Mouse (Mus musculus) urinary bladder, postnatal 14 days (tissue): ENCODE results near the gene Runx1.

Experiments used
- DNase-seq: peaks from one replicate; pipeline ENCODE4 v3.0.0; 2021; ENCODE audit warnings: low spot score

Runx1 gene

GRCm38 (mm10) chr16:92697737-92698611 is 128.0 kb downstream of the Runx1 start:
- DNase-seq: peak; percentile 46

GRCm38 (mm10) chr16:92697227-92697736 is 128.7 kb downstream of the Runx1 start:
- DNase-seq: peak; percentile 89

GRCm38 (mm10) chr16:92696411-92697015 is 129.4 kb downstream of the Runx1 start:
- peak; percentile 62 for DNase-seq

GRCm38 (mm10) chr16:92695981-92696380 is 130.0 kb downstream of the Runx1 start:
- DNase-seq: no peak

GRCm38 (mm10) chr16:92695200-92695921 is 130.6 kb downstream of the Runx1 start:
- peak; percentile 18 for DNase-seq

- DNase-seq: no peak
Observed at GRCm38 (mm10) chr16:92694496-92695106, 131.3 kb downstream of the Runx1 start.

DNA sequence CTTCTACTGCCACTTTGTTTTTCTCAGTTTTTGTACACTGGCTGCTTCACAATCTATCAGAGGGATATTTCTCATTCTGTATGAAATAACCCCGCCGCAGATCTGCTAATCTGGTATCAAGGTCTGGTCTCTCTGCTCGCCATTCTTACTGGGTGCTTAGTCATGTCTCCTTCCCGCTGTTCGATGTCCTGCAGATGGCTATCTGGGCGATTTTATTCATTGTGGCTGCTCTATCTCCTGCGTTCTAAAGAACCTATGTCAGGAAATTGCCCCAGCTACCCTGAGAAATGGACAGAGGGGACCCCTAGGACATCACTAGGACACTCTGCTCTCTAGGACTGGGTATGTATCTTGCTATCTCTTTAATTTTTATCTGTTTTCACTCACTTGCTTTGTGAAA is 135.2 kb downstream of the Runx1 start:
- DNase-seq: peak; percentile 18

DNA sequence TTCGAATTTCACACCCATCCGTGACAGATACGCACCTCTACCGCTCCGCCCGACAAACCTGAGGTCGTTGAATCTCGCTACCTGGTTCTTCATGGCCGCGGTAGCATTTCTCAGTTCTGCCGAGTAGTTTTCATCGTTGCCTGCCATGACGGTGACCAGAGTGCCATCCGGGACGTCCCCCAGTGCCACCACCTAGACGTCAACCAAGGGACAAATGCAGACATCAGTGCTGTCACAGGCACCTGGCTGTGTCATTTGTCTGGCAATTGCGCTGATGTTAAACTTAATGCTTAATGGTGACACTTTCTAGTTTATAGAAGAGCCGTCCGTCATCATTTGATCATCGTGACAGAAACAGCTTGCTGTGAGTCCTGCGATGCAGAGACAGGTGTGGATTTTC is 137.0 kb downstream of the Runx1 start:
- no peak for DNase-seq

- peak; percentile 49 for DNase-seq
Observed at GRCm38 (mm10) chr16:92686978-92687377, 139.0 kb downstream of the Runx1 start.

- DNase-seq: peak; percentile 70
Observed at GRCm38 (mm10) chr16:92685766-92686315, 140.1 kb downstream of the Runx1 start.

GRCm38 (mm10) chr16:92684423-92685211 is 141.3 kb downstream of the Runx1 start:
- peak; percentile 38 for DNase-seq

GRCm38 (mm10) chr16:92676630-92677029 is 149.3 kb downstream of the Runx1 start:
- no peak for DNase-seq

- DNase-seq: no peak
Observed at GRCm38 (mm10) chr16:92675677-92676076, 150.3 kb downstream of the Runx1 start.

DNA sequence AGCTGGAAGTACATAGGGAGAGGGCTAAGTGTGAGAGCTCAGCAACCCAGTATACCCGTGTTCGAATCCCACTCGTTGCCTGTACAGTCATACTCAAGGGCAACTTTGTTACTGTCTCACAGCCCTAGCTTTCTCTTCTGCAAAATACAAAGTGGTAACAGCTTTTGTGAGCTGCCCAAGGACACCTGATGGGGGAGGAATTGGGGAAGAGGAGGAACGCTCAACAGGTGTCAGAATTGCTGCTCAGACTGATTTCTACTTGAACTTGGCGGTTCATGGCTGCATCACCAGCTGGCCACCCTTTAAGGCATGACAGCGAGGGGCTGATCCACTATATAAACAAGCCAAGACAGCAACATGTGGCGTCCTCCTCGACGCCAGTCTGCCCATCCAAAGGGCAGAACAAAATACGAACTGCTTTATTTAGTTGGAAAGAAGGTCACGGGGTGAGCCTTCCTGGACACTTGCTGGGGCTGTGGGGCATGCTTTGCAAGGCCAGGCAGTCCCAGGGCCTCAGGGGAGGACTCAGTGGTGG is 151.0 kb downstream of the Runx1 start:
- no peak for DNase-seq

- DNase-seq: no peak
Observed at GRCm38 (mm10) chr16:92674121-92674816, 151.7 kb downstream of the Runx1 start.

DNA sequence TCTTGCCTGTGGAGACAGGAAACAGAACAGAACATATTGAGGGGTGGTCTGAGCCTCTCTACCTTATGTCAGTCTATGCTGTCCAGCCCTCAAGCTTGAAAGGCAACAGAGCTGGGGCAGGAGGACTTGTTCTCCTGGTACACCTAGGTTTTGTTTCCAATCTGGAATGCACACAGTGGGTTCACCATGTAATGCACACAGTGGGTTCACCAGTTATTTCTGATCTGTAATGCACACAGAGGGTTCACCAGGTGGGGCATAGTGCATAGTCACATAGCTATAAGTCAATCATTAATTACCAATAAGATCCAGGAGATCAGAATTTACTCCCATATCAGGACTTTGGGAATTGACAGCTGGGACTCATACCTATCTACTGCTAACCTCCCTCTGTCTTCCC is 157.1 kb downstream of the Runx1 start:
- no peak for DNase-seq

- no peak for DNase-seq
Observed at GRCm38 (mm10) chr16:92661757-92662156, 164.2 kb downstream of the Runx1 start.

- DNase-seq: no peak
Observed at GRCm38 (mm10) chr16:92656750-92657149, 169.2 kb downstream of the Runx1 start.

GRCm38 (mm10) chr16:92654294-92654950 is 171.5 kb downstream of the Runx1 start:
- DNase-seq: no peak
